Mouse (Mus musculus): ENCODE data around the gene Kcnab2. TPM values are rescaled to one million over a fixed set of nuclear protein-coding genes. Genes with fewer than 3 reads are reported as not detected.

Kcnab2 gene
- 3.8 TPM in 2 replicates for polyA plus RNA-seq (2014; fragmentation: Nextera tagmentation; extraction: Ambion mirVana)

DNA sequence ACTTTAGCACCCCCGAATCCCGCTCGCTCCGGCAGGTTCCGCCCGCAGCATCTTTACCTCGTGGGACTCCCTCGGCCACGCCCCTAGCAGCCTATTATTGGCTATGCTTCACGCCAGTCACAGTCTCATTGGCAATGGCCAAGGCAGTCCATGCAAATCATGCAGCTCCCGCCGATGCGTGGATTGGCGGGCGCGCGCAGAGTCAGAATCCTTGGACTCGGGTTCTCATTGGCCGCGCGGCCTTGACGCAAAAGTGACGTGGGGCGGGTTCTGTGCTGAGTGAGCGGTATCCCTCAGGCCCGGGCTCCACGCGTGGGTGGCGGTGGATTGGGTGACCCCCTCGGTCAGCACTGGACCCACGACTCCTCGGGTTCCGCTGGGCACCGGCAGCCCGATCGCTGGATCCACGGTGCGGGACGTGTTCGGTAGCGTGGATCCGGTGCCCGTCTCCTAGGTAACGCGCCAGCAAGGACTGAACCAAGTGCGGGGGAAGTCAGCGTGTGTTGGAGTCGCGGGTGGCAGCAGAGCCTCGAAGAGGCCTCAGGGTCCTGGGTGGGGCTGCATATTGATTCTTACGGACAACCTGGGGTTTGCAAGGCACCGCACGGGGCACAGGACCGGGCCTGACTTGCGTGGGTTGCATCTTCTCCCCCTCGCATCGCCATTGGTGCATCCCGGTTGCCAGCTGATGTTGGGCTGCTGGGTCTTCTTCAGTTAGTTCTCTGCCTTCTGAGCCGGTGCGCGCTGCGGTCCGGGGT is at the start of gene Kcnab2:
Gene Kcnab2, minus strand, starts transcription at position 406 of the 758 bp plus-strand sequence.
- no peaks in the 10 kb centered on the region for H3K36me3 ChIP-seq (ENCODE audit: control insufficient read depth, insufficient read depth, low read length)
- peak within 1 kb of the TSS; percentile 81 for H3K4me2 ChIP-seq (ENCODE audit: low read length)
- WGBS, result under 1% methylated on average over 63 of the region's 63 CpGs
- DNase-seq (ENCODE audit: low spot score) (peak; percentile 99), ATAC-seq (replicated peaks; ENCODE audit: low FRiP score, low TSS enrichment, low read depth) (peak; percentile 97)
- H3K27me3 ChIP-seq (replicated peaks; ENCODE audit: control insufficient read depth, insufficient read depth, low read length), result peaks cover 14% of the 10 kb centered on the region
- peaks cover 8% of the 10 kb centered on the region for H3K4me1 ChIP-seq (replicated peaks; ENCODE audit: control insufficient read depth, insufficient read depth, low read length)
- peak within 1 kb of the TSS; percentile 78 for H3K9ac ChIP-seq (ENCODE audit: low read length)
- H3K27ac ChIP-seq (ENCODE audit: low read depth), result peak within 1 kb of the TSS; percentile 75
- H3K9me3 ChIP-seq (ENCODE audit: control insufficient read depth, low read length), result no peaks in the 10 kb centered on the region
- H3K4me3 ChIP-seq (ENCODE audit: low read depth, low read length), result peak within 1 kb of the TSS; percentile 90

DNA sequence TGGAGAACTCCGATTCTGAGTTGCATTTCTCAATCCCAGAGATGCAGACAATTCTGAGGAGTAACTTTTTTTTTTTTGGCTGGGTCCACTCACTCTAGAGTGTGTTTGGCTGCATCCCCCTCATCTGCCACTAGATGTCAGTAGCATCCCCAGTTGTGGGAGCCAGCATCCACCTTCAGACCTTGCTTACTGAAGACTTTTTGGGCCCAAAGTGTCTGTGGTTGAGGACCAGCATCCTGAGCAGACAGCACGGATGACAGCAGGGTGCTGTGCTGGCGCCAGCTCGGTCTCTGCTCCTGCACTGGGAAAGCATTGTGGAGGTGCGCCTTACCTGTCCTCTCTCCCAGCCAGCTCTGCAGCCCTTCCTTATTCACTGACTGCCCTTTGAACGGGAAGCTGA is 42.4 kb upstream of the Kcnab2 start:
- H3K4me1 ChIP-seq (replicated peaks; ENCODE audit: control insufficient read depth, insufficient read depth, low read length), result no peaks in the 10 kb centered on the region
- H3K4me3 ChIP-seq (ENCODE audit: low read depth, low read length), result no peak overlapping the region
- H3K36me3 ChIP-seq (ENCODE audit: control insufficient read depth, insufficient read depth, low read length), result no peaks in the 10 kb centered on the region
- 39% methylated on average over 6 of the region's 6 CpGs for WGBS
- no peak overlapping the region for H3K4me2 ChIP-seq (ENCODE audit: low read length)
- no peak overlapping the region for H3K27ac ChIP-seq (ENCODE audit: low read depth)
- peak; percentile 83 for DNase-seq (ENCODE audit: low spot score)
- no peaks in the 10 kb centered on the region for H3K9me3 ChIP-seq (ENCODE audit: control insufficient read depth, low read length)
- H3K27me3 ChIP-seq (replicated peaks; ENCODE audit: control insufficient read depth, insufficient read depth, low read length), result no peaks in the 10 kb centered on the region
- no peak overlapping the region for H3K9ac ChIP-seq (ENCODE audit: low read length)
- no peak for ATAC-seq (replicated peaks; ENCODE audit: low FRiP score, low TSS enrichment, low read depth)

DNA sequence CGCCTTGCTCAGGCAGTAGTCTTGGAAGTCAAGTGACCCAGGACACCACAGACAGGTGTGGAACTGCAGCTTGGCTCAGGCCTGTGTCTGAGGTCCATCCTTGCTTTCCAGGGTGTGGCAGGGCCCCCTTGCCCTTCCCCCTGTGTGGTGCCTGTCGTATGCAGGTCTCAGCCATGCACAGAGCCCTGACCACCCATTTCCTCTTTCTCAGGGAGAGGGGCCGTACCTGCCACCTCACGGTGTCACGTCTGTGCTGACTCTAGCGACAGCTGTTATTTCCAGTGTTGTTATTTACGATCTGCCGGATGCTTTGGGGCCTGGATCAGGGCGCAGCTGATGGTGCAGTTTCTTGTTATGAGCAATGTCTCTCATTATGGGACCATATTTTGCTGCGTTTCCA is 41.4 kb upstream of the Kcnab2 start:
- DNase-seq (ENCODE audit: low spot score), result no peak
- H3K27me3 ChIP-seq (replicated peaks; ENCODE audit: control insufficient read depth, insufficient read depth, low read length), result no peaks in the 10 kb centered on the region
- H3K9me3 ChIP-seq (ENCODE audit: control insufficient read depth, low read length), result no peaks in the 10 kb centered on the region
- H3K4me2 ChIP-seq (ENCODE audit: low read length), result no peak overlapping the region
- H3K4me1 ChIP-seq (replicated peaks; ENCODE audit: control insufficient read depth, insufficient read depth, low read length), result no peaks in the 10 kb centered on the region
- no peak overlapping the region for H3K4me3 ChIP-seq (ENCODE audit: low read depth, low read length)
- no peaks in the 10 kb centered on the region for H3K36me3 ChIP-seq (ENCODE audit: control insufficient read depth, insufficient read depth, low read length)
- 71% methylated on average over 10 of the region's 10 CpGs for WGBS
- ATAC-seq (replicated peaks; ENCODE audit: low FRiP score, low TSS enrichment, low read depth), result no peak
- no peak overlapping the region for H3K9ac ChIP-seq (ENCODE audit: low read length)
- no peak overlapping the region for H3K27ac ChIP-seq (ENCODE audit: low read depth)

DNA sequence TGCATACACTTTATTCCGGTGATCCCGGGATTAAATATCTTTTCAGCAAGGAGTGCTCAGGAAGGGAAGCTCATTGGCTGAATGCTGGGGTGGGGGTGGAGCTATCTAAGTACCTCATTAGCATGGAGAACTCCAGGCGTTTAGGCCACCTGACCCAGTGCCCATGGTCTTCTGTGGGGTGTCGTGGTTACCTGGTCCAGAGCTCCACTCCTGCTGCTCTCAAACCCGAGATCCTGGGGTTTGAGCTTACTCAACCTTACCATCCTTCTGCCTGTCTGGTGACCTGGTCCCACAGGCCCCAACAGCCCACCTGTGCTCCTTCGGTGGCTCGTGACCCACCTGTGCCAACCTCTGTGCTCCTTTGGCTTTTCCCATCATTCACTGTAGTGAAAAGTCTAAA is 37.2 kb upstream of the Kcnab2 start:
- 79% methylated on average over 7 of the region's 7 CpGs for WGBS
- DNase-seq (ENCODE audit: low spot score) (no peak), ATAC-seq (replicated peaks; ENCODE audit: low FRiP score, low TSS enrichment, low read depth) (no peak)
- H3K27ac ChIP-seq (ENCODE audit: low read depth), result no peak overlapping the region
- no peaks in the 10 kb centered on the region for H3K27me3 ChIP-seq (replicated peaks; ENCODE audit: control insufficient read depth, insufficient read depth, low read length)
- H3K9ac ChIP-seq (ENCODE audit: low read length), result no peak overlapping the region
- no peaks in the 10 kb centered on the region for H3K36me3 ChIP-seq (ENCODE audit: control insufficient read depth, insufficient read depth, low read length)
- H3K9me3 ChIP-seq (ENCODE audit: control insufficient read depth, low read length), result no peaks in the 10 kb centered on the region
- no peaks in the 10 kb centered on the region for H3K4me1 ChIP-seq (replicated peaks; ENCODE audit: control insufficient read depth, insufficient read depth, low read length)
- H3K4me3 ChIP-seq (ENCODE audit: low read depth, low read length), result no peak overlapping the region
- H3K4me2 ChIP-seq (ENCODE audit: low read length), result no peak overlapping the region

DNA sequence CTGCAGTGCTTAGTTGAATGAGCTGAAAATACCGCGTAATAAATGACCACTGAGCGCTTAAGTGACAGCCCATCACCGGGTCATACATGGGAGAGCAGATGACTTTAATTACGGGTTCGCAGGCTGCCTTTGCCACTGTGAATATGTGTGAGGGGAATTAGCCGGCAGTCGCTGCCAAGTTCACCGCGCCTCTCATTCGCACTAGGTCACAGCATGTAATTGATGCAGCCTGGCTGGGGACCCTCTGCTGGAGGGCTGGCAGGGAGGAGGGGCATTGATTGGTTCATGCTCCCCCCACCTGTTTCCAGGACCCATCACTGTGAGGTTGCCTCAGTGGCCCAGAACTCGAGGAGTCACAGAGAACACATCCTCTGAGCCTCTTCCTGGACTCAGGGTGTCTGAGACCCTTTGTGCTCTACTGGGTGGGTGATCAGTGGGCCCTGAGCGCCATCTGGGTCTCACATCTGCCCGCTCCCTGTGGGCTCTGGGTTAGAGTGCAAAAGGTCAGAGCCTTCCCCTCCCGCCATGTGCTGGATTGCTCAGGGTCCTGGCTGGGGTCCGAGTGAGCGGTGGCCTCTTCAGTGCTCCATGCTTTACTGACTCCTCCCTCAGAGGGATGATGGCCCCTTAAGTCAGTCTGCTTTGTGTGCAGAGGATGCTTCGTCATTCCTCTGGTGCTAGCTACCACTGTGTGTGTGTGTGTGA is 34.7 kb upstream of the Kcnab2 start:
- no peak overlapping the region for H3K4me3 ChIP-seq (ENCODE audit: low read depth, low read length)
- WGBS, result 71% methylated on average over 18 of the region's 18 CpGs

DNA sequence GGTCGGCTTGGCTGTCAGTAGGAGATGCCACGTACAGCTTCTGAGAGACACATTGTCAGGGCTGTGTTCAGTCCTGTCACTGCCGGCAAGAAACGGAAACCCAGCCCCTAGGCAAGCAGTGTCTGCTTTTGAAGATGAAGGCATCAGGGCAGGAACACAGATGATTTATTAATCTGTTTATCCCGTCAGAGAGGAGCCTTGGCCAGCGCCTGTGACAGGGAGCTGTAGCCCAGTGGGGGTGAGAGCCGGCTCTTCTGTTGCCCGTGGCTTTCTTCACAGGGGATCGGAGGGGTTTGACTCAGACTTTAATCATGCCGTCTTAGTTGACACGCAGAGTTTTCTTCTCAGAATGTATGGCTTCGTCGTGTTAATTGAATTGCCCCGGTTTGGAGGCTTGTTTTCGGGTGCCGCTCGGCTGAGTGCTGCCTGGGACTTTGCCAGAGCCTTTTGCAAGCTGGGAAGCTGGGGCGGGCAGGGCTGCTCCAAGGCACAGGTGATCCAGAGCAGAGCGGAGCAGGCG is 16.7 kb upstream of the Kcnab2 start:
- H3K4me2 ChIP-seq (ENCODE audit: low read length), result no peak overlapping the region
- ATAC-seq (replicated peaks; ENCODE audit: low FRiP score, low TSS enrichment, low read depth), result no peak

More for the DNA sequence above, 34.7 kb upstream of the Kcnab2 start:
- ATAC-seq (replicated peaks; ENCODE audit: low FRiP score, low TSS enrichment, low read depth) (peak; percentile 38; the same call in 1 of the 2 replicates), DNase-seq (ENCODE audit: low spot score) (no peak)
- Histone ChIP-seq H3K9ac (ENCODE audit: low read length) (no peak overlapping the region), H3K4me1 (replicated peaks; ENCODE audit: control insufficient read depth, insufficient read depth, low read length) (no peaks in the 10 kb centered on the region), H3K36me3 (ENCODE audit: control insufficient read depth, insufficient read depth, low read length) (no peaks in the 10 kb centered on the region), H3K9me3 (ENCODE audit: control insufficient read depth, low read length) (0 out of 2 replicates have a peak, but pooled peaks cover 3% of the 10 kb centered on the region), H3K4me2 (ENCODE audit: low read length) (no peak overlapping the region), H3K27ac (ENCODE audit: low read depth) (no peak overlapping the region), H3K27me3 (replicated peaks; ENCODE audit: control insufficient read depth, insufficient read depth, low read length) (no peaks in the 10 kb centered on the region)

DNA sequence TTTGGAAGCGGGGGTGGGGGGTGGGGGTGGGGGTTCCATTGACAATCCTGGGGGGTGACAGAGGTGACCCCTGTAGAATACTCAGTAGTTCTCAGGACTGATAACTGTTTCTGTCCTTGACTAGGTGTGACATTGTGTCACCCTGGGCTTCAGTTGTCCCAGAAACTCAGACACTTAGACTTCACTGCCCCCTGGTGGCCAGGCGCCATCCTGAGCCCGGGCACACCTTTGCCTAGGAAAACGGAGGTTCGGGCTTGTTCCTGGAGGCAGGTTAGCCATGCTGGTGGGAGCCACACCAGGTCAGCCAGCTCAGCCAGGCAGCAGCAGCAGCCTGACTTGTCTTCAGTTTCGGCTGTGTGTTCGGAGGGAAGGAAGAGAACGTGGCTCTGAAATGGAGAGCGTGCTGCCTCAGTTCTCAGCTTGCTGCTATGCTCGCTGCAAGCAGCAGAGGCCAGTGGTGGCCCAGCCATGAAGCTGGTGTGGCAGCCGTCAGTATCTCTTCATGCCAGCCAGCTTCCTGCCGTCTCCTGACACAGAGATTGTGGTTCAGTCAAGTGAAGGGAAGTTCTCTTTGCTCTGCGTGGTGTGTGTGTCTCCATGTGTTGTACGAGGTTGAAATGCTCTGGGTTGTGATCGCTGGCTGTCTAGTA is 13.7 kb upstream of the Kcnab2 start:
- no peak overlapping the region for H3K9ac ChIP-seq (ENCODE audit: low read length)
- no peaks in the 10 kb centered on the region for H3K36me3 ChIP-seq (ENCODE audit: control insufficient read depth, insufficient read depth, low read length)
- H3K4me1 ChIP-seq (replicated peaks; ENCODE audit: control insufficient read depth, insufficient read depth, low read length), result no peaks in the 10 kb centered on the region
- no peak overlapping the region for H3K27ac ChIP-seq (ENCODE audit: low read depth)
- ATAC-seq (replicated peaks; ENCODE audit: low FRiP score, low TSS enrichment, low read depth), result 0 out of 2 replicates have a peak, but pooled peaks have one; percentile 38
- no peak overlapping the region for H3K4me3 ChIP-seq (ENCODE audit: low read depth, low read length)
- WGBS, result 56% methylated on average over 15 of the region's 15 CpGs
- no peak overlapping the region for H3K4me2 ChIP-seq (ENCODE audit: low read length)
- H3K9me3 ChIP-seq (ENCODE audit: control insufficient read depth, low read length), result no peaks in the 10 kb centered on the region
- peak; percentile 88 for DNase-seq (ENCODE audit: low spot score)
- H3K27me3 ChIP-seq (replicated peaks; ENCODE audit: control insufficient read depth, insufficient read depth, low read length), result no peaks in the 10 kb centered on the region

More for the DNA sequence above, 16.7 kb upstream of the Kcnab2 start:
- H3K36me3 ChIP-seq (ENCODE audit: control insufficient read depth, insufficient read depth, low read length), result no peaks in the 10 kb centered on the region
- H3K27ac ChIP-seq (ENCODE audit: low read depth), result no peak overlapping the region
- no peaks in the 10 kb centered on the region for H3K9me3 ChIP-seq (ENCODE audit: control insufficient read depth, low read length)
- no peaks in the 10 kb centered on the region for H3K27me3 ChIP-seq (replicated peaks; ENCODE audit: control insufficient read depth, insufficient read depth, low read length)
- no peak overlapping the region for H3K9ac ChIP-seq (ENCODE audit: low read length)
- DNase-seq (ENCODE audit: low spot score), result no peak
- H3K4me3 ChIP-seq (ENCODE audit: low read depth, low read length), result no peak overlapping the region
- 33% methylated on average over 20 of the region's 20 CpGs for WGBS
- H3K4me1 ChIP-seq (replicated peaks; ENCODE audit: control insufficient read depth, insufficient read depth, low read length), result no peaks in the 10 kb centered on the region

DNA sequence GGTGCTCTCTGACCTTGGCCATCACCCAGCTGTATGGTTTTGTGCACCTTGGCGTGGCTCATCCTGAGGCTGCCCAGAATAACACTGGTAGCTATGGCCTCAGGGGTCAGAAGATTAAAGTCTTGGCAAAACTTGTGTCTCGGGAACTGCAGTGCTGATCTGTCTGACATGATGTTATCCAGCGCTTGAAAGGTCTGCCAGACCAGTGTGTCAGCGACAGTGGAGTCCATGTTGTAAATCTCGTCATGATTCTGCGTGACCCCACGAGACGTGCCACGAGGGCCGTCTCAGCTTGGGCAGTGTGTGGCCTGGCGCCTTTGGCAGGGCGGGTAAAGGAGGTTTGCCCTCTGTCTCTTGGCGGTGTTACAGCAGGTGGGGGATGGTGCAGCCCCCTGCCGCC is 12.6 kb upstream of the Kcnab2 start:
- Histone ChIP-seq H3K27me3 (replicated peaks; ENCODE audit: control insufficient read depth, insufficient read depth, low read length) (no peaks in the 10 kb centered on the region), H3K4me3 (ENCODE audit: low read depth, low read length) (no peak overlapping the region), H3K9me3 (ENCODE audit: control insufficient read depth, low read length) (no peaks in the 10 kb centered on the region), H3K27ac (ENCODE audit: low read depth) (no peak overlapping the region), H3K36me3 (ENCODE audit: control insufficient read depth, insufficient read depth, low read length) (no peaks in the 10 kb centered on the region), H3K4me1 (replicated peaks; ENCODE audit: control insufficient read depth, insufficient read depth, low read length) (no peaks in the 10 kb centered on the region), H3K4me2 (ENCODE audit: low read length) (no peak overlapping the region), H3K9ac (ENCODE audit: low read length) (no peak overlapping the region)
- 61% methylated on average over 14 of the region's 14 CpGs for WGBS
- ATAC-seq (replicated peaks; ENCODE audit: low FRiP score, low TSS enrichment, low read depth), result no peak
- no peak for DNase-seq (ENCODE audit: low spot score)

Data from intestine, embryonic 14.5 days (tissue).